Comparison of ENCODE assay signal across 26 mouse cellular contexts in the genomic region with DNA sequence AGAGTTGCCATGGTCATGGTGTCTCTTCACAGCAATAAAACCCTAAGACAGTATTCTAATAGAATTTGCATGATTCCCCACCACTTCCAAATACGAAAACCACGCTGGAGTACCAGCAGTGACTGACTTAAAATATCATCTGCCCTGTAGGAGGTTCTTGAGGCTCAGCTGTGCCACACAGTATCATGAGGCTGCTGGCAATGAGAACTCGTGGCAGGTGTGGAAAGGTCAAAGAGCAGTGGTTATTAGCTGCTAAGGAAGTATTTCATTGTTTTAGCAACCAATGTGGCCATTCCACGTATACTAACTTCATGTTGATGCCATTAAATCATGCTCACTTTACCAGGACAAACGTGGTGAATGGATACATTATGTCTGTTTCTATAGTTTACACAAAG. TPM values are rescaled to one million over a fixed set of nuclear protein-coding genes. Genes with fewer than 3 reads are reported as not detected.
DNase-seq lines count a peak whose midpoint lies in the region; ATAC-seq and TF ChIP-seq lines count a peak whose summit lies in the region.
"Had no signal": no experiment of that assay in that cellular context is flagged by ENCODE, and none has a peak within 500 bp of the region (broad histone marks: within the 10 kb centered on the region; RNA-seq: fewer than 3 reads in every experiment).

No protein-coding gene starts in this region.

- DNase-seq in spleen, adult 2 months (ENCODE audit: low read depth in 1 of 2, low spot score in 2 of 2): no peak
- DNase-seq in spleen, adult 12 weeks (ENCODE audit: low spot score): no peak
- DNase-seq in forelimb bud, embryonic 11.5 days (ENCODE audit: low read depth, low spot score): peak; percentile 46
- DNase-seq in mesoderm, embryonic 11.5 days (ENCODE audit: low read depth, low spot score): peak; percentile 24
- DNase-seq in cerebellum, postnatal 10 days: no peak
- no peak for DNase-seq in hindbrain, embryonic 11.5 days (ENCODE audit: low spot score)
- no peak for DNase-seq in adrenal gland, adult 18-20 months (ENCODE audit: low spot score in 2 of 2)
- DNase-seq: adrenal gland, postnatal 36 days; cerebellum, adult 9-10 months; heart, postnatal 14 days; kidney, postnatal 14 days; thymus, postnatal 4 days had no signal

- WGBS in spleen, adult 2 months: 72% methylated on average over 5 of the region's 5 CpGs
- 67% methylated on average over 5 of the region's 5 CpGs for WGBS in hindbrain, embryonic 11.5 days

- TF ChIP-seq CTCF in spleen, adult 2 months (IDR thresholded peaks at IDR 0.05; ENCODE audit: extremely low read depth, insufficient read depth, insufficient read length, insufficient replicate concordance): no peak

- no peak for ATAC-seq in hindbrain, embryonic 11.5 days (ENCODE audit: low FRiP score)
- ATAC-seq: forebrain, embryonic 15.5 days; midbrain, embryonic 15.5 days; Patski had no signal

- no peak overlapping the region for H3K4me3 ChIP-seq in spleen, adult 2 months (ENCODE audit: extremely low read depth, insufficient read depth, insufficient read length)
- H3K4me3 ChIP-seq in hindbrain, embryonic 11.5 days (ENCODE audit: low read depth, low read length): no peak overlapping the region
- H3K4me3 ChIP-seq: embryonic facial prominence, embryonic 13.5 days; forebrain, embryonic 10.5 days; forebrain, embryonic 15.5 days; hindbrain, embryonic 10.5 days; left cerebral cortex, adult 2 months; limb, embryonic 13.5 days; lung, embryonic 15.5 days; midbrain, embryonic 10.5 days; midbrain, embryonic 15.5 days; neural tube, embryonic 13.5 days had no signal

- no peaks in the 10 kb centered on the region for H3K36me3 ChIP-seq in spleen, adult 2 months (ENCODE audit: control insufficient read depth, insufficient read depth, low read length)
- no peaks in the 10 kb centered on the region for H3K36me3 ChIP-seq in hindbrain, embryonic 11.5 days (ENCODE audit: control insufficient read depth, insufficient read depth, low read length)
- H3K36me3 ChIP-seq: embryonic facial prominence, embryonic 13.5 days; forebrain, embryonic 10.5 days; forebrain, embryonic 15.5 days; hindbrain, embryonic 10.5 days; limb, embryonic 13.5 days; lung, embryonic 15.5 days; midbrain, embryonic 10.5 days; midbrain, embryonic 15.5 days; neural tube, embryonic 13.5 days had no signal

- H3K9ac ChIP-seq in hindbrain, embryonic 11.5 days (ENCODE audit: low read depth, low read length): no peak overlapping the region
- H3K9ac ChIP-seq: embryonic facial prominence, embryonic 13.5 days; forebrain, embryonic 15.5 days; limb, embryonic 13.5 days; lung, embryonic 15.5 days; midbrain, embryonic 15.5 days; neural tube, embryonic 13.5 days had no signal

- H3K9me3 ChIP-seq in hindbrain, embryonic 11.5 days (ENCODE audit: control insufficient read depth, low read length): no peaks in the 10 kb centered on the region
- H3K9me3 ChIP-seq: embryonic facial prominence, embryonic 13.5 days; forebrain, embryonic 10.5 days; forebrain, embryonic 15.5 days; hindbrain, embryonic 10.5 days; limb, embryonic 13.5 days; lung, embryonic 15.5 days; midbrain, embryonic 10.5 days; midbrain, embryonic 15.5 days; neural tube, embryonic 13.5 days had no signal

- H3K4me1 ChIP-seq in spleen, adult 2 months (ENCODE audit: control insufficient read depth, insufficient read depth, insufficient read length): peaks cover 16% of the 10 kb centered on the region
- H3K4me1 ChIP-seq in hindbrain, embryonic 11.5 days (replicated peaks; ENCODE audit: control insufficient read depth, insufficient read depth, low read length): no peaks in the 10 kb centered on the region
- H3K4me1 ChIP-seq: midbrain, embryonic 15.5 days had no signal

- H3K27ac ChIP-seq in spleen, adult 2 months (ENCODE audit: insufficient read depth, low read length): peak overlapping the region; percentile 42
- no peak overlapping the region for H3K27ac ChIP-seq in hindbrain, embryonic 11.5 days (ENCODE audit: low read depth, low read length)
- H3K27ac ChIP-seq: embryonic facial prominence, embryonic 13.5 days; forebrain, embryonic 15.5 days; hindbrain, embryonic 10.5 days; left cerebral cortex, adult 2 months; limb, embryonic 13.5 days; lung, embryonic 15.5 days; midbrain, embryonic 10.5 days; midbrain, embryonic 15.5 days; neural tube, embryonic 13.5 days had no signal

- no peak overlapping the region for H3K4me2 ChIP-seq in hindbrain, embryonic 11.5 days (replicated peaks; ENCODE audit: low read depth, low read length)
- H3K4me2 ChIP-seq: embryonic facial prominence, embryonic 13.5 days; forebrain, embryonic 15.5 days; limb, embryonic 13.5 days; liver, embryonic 11.5 days; lung, embryonic 15.5 days; midbrain, embryonic 15.5 days; neural tube, embryonic 13.5 days had no signal

- TF ChIP-seq POLR2A in spleen, adult 2 months (IDR thresholded peaks at IDR 0.05; ENCODE audit: low read depth, low read length): no peak

- no peaks in the 10 kb centered on the region for H3K27me3 ChIP-seq in spleen, adult 2 months (ENCODE audit: control insufficient read depth, insufficient read depth, low read length)
- H3K27me3 ChIP-seq in hindbrain, embryonic 11.5 days (ENCODE audit: control insufficient read depth, insufficient read depth, low read length): no peaks in the 10 kb centered on the region
- H3K27me3 ChIP-seq: embryonic facial prominence, embryonic 13.5 days; forebrain, embryonic 15.5 days; limb, embryonic 13.5 days; lung, embryonic 15.5 days; midbrain, embryonic 15.5 days; neural tube, embryonic 13.5 days; Patski had no signal

RNA-seq across cellular contexts. Expression of a gene that starts 18.2 kb away (rescaled TPM):
- polyA plus RNA-seq in spleen, adult 2 months (2012; rRNA removed): 1.9 and 2.8 TPM in 2 replicates
- polyA plus RNA-seq in hindbrain, embryonic 11.5 days (2014; fragmentation: Nextera tagmentation; extraction: Ambion mirVana): 0.05 TPM in 1 of 2 replicates, not detected in the other
- under 1 TPM in 1 of 2 experiments, not detected in 1; 0.10 TPM for total RNA-seq in adrenal gland, adult 18-20 months (2021)
- total RNA-seq: MEL had no signal
- polyA plus RNA-seq: forebrain, embryonic 10.5 days; hindbrain, embryonic 10.5 days; kidney, embryonic 14.5 days; liver, embryonic 11.5 days; midbrain, embryonic 15.5 days; Patski had no signal

RNA-seq across cellular contexts. Expression of a gene that starts 41.7 kb away (rescaled TPM):
- polyA plus RNA-seq in spleen, adult 2 months (2012; rRNA removed): 3.1 and 3.3 TPM in 2 replicates
- 19.5 and 22.4 TPM in 2 replicates for polyA plus RNA-seq in hindbrain, embryonic 11.5 days (2014; fragmentation: Nextera tagmentation; extraction: Ambion mirVana)
- total RNA-seq in adrenal gland, adult 18-20 months (2021): 1 to 10 TPM; 6.0 to 7.7 TPM

Comparison
In these comparisons a context has a peak if more than half of its experiments do, and no peak if none do; other contexts are left out.
1. DNase-seq: peak in forelimb bud, embryonic 11.5 days (single experiment) and mesoderm, embryonic 11.5 days (single experiment); none in spleen, adult 2 months (0 of 2), spleen, adult 12 weeks (single experiment), cerebellum, postnatal 10 days (0 of 2), hindbrain, embryonic 11.5 days (single experiment) and adrenal gland, adult 18-20 months (0 of 2).